Mouse (Mus musculus): ENCODE measurements around the gene Ren1.
A peak's percentile ranks its signal among the peaks of the same experiment; 100 is the strongest.

The Ren1 gene

DNA sequence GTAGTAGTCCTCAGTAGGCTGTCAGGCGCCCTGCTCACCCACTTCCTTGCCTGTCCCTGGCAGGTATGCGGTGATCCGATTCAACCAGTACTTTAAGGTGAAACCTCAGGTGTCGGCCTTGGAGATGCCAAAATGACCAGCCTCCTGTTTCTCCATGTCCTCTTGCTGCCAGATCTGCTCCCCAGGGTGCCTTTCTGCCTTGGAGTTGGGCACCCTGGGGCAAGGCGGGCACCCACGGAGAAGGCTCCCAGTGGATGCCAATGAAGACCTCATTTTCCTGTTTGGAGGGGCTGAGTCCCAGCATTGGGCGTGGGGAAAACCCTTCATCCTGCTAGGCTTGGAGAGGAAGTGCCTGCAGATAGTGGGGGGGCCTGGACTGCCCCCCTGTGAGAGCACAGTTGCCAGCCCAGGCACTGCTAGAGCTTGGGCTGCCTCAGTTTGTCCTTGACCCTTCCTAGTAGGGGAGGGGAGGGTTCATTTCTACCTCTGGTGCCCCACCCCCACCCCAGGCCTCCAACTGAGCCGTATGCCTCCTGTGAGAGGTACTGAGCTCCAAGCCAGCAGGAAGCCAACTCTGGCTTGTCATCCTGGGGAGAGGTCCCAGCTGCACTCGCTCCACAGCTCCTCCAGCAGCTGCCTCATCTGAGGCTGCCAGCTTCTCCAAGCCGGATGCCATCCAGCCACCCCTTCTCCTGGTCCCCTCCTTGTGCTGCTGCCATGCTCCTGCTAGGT lies 29.1 kb downstream of the Ren1 start:
- DNase-seq, result no peak

DNA sequence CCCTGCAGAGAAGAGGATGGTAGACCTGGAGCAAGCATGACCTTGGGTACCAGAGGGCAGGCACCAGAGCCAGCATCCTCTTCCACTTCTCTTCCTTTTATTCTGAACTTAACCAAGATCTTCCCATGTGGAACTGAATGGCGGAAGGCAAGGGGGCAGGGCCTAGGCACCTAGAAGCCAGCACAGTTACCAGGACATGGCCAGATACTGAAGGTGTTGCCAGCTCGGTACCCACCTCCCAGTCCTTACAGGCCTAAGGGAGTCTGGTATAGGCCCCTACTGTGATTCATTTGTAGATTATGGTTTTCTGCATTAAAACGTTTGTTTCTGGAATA lies 29.6 kb downstream of the Ren1 start:
- DNase-seq, result no peak

DNA sequence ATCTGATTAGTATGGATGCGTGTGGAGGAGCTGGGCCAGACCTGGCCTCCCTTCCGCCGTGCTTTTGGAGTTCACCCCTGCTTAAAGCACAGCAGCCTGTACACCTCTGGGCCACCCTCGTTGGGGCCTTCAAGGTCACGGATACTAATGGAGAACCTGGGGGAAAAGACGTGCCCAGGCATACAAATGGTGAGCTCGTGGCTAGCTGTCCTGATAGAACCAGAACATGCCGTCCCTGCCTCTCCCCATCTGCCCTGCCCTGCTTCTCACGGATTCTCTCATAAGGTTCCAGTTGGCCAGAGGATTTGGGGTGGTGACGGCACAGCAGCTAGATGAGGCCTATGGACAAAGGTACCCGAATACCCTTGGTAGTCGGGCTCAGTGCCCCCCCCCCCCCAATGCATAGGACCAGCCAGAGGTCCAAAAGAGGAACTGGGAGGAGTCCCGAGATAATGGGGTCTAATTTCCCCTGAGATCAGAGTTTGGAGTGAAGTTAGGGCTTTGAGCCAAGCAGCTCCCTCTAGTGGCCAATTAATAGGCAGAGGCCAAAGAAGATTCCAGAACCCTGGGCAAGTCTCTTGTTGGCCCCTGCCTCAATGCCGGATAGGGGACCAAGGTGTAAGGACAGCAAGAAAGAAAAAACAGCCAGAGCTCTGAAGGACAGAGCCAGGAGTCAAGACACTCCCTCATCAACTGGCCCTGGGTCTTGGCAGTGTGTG lies 30.2 kb downstream of the Ren1 start:
- DNase-seq, result peak in 1 of 2 experiments; percentile 34

DNA sequence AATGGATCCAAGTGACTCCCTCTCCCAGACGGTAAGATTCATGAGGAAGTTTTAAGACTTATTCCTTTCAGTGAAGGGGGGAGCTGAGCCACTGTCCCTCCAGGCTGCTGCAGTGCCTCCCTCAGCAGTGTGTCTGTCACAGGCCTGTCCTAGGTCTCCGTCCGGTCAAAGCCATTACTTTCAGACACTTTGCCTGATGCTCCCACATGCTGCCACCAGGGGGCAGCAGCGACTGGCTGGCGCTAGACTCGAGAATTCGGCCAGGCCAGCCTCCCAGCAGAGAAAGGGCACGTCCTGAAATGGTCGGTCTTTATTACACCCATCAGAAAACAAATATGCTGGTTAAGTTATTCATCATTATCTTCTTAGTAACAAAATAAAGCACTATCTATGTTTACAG lies 31.7 kb downstream of the Ren1 start:
- peak in 1 of 2 experiments; percentile 33 for DNase-seq

DNA sequence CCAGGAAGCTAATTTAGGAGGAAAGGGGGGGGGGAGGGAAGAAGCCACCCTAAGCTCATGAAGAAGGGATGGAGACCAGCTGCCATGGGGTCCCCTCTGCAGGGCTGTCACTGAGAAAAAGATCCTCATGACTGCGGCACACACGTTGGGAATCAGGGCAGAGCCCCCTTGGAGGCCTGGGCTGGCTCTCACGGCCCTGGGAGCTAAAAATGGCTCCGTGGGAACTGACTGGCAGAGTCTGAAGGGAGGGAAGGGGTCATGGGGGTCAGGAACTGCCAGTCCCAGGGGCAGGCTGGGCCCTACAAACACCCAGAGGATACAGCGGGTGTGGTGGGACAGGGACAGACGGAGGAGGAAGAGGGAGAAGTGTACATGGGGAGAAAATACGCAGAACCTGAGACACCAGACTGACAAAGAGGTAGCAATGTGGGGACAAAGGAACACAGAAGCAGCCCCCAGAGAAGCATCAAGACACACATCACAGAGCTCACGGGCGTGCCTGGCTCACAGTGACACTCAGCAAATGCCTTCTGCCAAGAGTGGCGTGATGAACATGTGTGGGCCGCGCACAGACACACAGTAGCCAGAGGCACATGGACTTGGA lies 32.3 kb downstream of the Ren1 start:
- DNase-seq, result no peak

DNA sequence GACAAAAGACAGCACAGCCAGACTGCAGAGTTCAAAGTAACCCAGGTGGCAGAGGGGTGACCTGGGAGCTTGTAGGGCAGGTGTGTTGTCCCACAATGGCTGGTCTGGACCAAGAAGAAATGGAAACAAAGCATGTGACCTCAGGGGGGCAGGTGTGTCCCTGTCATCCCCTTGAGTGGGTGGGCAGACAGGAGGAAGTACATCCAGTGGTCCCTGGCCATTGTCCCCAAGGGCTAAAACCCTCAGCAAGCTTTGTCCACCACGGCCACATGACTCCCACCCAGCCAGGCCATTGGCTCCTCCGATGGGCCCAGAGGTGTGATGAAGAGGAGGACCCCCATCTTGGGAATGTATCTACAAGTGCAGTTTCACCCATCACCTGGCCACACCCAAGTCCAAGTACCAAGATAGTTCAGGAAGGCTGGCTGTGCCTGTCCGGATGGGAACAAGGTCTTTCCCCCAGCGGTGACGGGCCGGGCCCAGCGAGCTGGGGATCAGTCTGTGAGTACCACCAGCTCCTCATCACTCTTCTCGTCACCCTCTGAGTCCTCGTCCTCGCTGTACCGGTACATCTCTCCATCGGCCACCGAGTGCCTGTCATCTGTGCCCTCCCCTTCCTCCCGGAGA lies 33.0 kb downstream of the Ren1 start:
- no peak for DNase-seq

DNA sequence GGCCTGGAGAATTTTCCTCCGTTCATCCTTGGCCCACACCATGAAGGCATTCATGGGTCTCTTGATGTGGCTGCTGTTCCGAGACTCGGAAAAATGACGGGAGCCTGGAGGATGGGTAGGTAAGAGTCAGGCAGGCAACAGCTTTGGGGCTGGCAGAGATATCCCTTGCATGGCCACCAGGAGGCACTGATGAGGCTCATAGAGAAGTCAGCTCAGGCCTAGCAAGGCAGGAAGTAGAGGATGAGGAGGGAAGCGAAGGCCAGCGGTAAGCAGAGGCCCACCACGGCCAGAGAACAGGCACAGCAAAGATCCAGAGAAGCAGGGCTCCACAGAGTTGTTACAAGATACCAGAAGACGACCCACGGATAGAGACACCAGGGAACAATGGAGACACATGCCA lies 35.2 kb downstream of the Ren1 start:
- DNase-seq, result peak; percentile 73 to 80

DNA sequence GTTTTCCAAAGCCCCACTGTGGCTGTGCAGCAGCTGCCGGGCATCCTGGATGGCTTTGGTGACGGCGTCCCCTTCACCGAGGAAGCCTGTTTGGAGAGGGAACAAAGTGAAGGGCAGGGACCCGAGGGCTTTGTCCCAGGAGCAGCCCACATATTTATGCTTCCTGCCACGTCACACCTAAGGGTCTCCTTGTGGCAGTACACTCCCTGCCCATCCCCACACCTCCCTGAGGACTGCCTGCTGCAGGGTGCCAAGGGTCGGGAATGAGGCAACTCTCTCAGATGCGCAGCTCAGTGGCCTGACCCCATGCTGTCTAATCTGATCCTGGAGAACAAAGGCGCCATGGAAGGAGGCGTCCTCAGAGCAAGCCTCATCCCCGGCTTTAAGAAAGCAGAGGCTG lies 35.9 kb downstream of the Ren1 start:
- no peak for DNase-seq

DNA sequence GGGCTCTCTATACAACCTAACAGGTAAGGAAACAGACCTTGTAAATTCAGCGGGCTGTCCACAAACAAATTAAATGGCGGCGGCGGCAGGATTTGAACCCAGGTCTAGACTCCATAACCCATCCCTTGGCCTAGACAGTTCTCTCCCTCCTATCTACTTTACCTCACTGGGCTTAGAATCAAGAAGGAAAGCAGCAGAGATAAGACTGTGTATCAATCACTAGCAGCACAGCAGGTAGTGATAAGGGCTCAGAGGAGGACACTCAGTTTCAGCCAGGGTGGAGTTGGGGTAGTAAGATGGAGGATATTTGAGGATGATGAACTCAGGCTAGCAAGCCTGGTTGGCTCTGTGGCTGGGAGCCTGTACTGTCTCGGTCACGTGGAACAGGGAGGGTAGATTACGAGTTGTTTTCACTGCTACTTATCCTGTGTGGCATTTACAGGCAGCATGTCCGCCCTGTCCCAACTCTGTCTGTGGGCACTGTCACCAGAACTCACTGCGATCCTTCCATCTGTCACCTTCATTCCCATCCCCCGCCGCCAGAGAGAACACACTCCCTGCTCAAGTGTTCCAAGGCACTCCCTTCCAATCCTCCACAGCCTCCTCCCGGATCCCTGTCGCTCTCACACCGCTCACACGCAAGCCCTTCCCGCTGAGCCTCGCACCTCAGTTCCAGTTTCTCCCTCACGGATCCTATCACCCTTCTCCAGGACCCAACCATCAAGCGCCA lies 37.4 kb downstream of the Ren1 start:
- no peak for DNase-seq

DNA sequence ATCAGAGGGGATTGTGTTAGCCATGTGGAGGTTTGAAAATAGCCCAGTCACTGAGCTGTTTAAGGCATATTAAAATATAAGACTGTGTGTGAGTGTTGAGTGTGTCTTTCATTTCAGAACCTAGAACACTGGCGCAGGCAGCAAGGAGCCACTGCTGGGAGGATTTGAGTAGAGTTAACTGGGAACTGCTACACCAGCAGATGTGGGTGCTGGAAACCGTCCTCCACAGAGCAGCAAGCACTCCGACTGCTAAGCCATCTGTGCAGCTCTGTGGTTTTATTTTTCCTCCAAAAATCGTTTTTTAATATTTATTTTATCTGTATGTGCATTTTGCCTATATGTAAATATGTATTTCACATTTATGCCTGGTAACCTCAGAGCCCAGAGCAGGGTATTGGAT lies 44.4 kb downstream of the Ren1 start:
- DNase-seq, result no peak

DNA sequence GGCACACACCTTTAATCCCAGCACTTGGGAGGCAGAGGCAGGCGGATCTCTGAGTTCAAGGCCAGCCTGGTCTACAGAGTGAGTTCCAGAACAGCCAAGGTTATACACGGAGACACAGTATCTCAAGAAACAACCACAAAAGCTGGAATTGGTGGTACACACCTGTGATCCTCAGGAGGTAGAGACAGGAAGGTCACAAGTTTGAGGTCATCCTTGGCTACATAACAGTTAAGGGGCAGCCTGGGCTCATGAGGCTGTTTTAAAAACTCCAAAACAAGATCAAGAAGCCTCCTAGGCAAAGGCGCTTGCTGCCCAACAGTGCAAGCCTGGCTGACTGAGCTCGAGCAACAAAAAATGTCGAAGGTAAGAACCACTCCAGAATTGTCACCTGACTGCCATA lies 46.4 kb downstream of the Ren1 start:
- DNase-seq, result no peak

DNA sequence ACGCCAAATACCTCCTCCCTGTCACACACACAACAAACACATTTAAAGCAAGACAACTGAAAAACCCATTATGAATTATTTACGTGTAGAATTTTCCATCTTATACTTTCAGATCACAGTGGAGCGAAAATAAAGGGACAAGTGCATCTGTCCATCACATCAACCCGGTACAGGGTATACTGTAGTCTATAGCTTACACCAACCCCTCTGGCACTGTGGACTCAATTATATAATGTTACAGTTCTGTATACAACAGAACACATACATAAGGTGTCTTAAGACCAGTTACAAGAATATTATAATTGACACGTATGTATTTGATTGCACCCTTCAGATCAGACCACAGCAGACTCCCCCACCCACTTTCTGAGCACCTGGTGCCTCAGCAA lies 46.8 kb downstream of the Ren1 start:
- DNase-seq, result no peak

DNA sequence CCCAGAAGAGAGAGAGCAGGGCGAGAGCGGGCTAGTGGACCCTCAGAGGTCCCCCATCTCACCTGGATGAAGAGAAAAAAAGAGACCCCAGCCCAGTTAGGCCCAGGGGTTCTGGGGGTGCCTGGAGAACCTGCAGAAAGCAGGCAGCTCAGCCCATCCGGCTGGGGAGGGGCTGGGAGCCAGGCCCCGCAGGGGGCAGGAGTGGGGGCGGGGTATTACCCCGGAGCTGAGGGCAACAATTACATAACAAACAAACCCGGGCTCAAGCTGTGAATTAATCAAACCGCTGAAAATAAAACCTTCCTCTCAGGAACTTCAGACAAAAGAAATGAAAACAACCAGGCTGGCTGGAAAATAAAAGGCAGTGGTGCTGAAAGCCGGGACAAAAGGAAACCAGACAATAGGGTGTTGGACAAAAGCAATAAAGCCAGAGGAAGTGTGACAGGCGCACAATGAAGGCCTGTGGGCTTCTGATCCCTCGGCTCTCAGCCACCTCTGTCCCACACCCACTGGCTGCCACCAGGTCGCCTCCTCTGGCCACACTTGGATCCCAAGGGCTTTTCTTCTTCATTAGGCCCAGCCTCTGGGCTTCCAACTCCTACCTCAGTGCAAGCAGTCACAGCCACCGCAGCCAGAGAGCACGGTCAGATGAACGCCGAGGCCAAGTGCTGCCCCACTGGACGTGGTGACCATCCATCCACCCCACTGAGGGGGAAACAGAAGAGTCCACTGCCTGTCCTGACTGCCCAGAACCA lies 47.4 kb downstream of the Ren1 start:
- peak in 1 of 2 experiments; percentile 51 for DNase-seq

DNA sequence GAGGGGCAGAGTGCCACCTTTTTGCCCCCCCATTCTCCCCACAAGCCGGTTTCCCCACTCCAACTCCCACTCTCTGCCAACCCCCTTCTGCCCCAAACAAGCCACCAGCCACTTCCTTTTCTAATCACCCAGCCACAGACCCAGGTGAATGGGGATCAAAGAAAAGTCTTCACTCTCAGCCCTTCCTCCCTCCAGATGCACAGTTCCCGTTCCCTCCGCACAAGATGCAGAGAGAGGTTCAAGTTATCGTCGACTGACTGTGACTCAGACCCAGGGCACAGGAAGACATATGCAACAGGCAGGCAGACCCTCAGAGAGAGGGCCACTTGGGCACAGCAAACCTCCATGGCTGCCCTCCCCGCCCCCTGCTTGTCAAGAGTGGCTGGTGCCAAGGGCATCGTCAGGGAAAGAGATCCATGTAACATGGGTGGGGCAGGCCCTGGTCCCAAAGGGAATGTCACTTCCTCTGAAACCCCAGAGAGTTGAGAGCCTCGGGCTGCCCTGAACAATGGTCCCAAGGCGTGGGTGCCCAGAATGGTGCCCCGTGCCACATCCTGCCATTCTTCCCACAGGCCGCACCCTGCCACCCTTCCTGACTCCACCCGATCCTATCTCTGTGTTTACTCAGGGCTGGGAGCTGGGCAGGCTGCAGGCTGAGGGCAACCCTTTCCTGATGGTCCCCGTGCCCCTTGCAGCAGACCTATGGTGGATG lies 49.9 kb downstream of the Ren1 start:
- DNase-seq, result peak; percentile 84 to 89

DNA sequence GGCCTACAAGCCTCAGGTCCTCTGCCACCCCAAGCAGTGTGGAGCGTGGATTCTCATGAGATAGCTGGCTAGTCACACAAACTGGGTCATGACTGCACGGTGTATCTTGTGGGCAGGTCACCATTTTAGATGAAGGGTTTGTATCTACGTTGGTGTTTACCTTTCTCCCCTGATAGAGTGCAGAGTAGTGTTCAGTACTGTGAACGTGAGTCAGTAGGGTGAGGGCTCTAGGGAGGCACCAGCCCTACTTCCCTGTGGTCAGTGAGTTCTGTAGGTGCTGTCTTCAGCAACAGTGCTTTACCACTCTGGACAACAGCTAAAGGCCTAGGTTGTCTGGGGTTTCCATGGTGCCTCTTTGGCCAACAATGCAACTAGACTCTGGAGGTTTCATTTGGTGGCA lies 53.7 kb downstream of the Ren1 start:
- DNase-seq, result no peak

DNA sequence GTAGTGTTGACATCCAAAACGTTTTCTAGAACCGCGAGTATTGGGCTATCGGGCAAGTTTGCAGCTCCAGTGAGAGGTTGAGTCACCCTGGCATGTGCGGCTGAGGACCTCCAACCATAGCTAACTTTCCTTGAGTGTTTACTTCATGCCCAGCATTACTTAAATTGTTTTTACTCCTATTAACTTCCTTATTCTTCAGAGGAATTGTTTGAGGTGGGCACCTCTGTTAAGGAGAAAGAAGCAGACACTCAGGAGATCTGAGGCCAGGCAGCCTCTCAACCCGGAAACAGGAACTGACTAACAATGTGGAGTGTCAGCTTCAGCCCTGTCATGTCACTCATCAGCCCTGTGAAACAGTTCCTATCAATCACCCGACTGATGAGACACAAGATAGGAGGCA lies 56.3 kb downstream of the Ren1 start:
- no peak for DNase-seq

DNA sequence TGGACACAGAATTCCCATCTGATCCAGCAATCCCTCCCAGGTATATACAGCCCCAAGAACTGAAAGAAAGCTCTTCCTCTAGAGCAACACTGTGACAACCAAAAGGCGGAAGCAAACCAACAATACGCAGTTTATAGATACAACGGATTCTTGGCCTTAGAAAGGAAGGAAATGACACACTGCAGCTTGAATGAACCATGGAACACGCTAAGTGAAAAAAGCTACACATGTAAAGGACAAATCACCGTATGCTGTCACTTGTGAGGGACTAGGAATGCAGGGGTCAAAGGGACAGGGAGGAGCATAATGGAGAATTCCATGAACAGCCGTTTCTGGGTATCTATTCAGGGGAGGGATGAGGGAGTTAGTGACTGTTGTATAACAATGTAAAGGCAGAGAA lies 57.1 kb downstream of the Ren1 start:
- no peak for DNase-seq

DNA sequence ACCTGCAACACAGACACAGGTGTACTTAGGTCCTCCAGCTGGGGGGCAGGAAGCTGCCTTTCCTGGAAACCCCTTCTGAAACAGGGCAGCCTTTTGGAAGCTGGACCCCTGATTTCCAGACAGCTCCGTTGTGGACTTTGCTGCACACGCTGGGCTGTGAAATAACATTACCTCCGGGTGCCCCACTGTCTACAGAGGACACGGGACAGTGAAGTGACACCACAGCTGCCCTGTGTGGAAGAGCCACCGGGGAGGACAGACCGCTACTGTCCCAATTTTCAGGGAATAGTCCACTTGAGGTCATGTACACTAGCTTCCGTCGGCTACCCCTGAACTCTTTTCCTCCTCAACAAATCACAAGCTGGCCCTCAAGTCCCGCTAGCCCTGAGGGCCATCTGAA lies 58.0 kb downstream of the Ren1 start:
- DNase-seq, result no peak

DNA sequence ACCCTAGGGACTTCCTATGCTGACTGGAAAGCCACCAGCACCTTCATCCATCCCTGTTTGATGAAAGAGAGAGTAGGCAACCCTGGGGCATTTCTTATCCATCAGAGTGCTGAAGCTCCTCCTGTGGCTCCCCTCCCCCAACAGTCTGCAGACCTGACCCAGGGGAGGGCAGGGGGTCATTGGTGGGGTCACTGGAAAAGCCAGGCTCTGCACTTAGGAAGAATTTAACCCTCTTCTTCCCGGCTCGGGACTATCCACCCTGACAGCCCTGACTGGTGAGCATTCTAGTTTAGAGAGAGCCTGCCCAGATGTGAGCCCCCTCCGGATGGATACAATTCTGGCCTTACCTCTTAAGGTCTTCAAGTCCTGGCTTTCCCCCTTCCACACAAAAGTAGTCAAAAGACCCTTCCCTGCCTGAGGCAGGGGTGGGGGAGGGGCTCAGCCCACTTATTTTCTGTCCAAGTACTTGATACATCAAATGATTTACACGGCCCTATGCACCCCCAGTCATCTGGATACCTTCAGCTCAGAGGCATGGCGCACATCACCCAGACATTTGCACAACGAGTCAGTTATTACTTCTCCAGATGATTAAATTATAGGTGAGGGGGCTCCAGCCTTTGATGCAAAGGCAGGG lies 58.7 kb downstream of the Ren1 start:
- peak in 1 of 2 experiments; percentile 3 for DNase-seq

DNA sequence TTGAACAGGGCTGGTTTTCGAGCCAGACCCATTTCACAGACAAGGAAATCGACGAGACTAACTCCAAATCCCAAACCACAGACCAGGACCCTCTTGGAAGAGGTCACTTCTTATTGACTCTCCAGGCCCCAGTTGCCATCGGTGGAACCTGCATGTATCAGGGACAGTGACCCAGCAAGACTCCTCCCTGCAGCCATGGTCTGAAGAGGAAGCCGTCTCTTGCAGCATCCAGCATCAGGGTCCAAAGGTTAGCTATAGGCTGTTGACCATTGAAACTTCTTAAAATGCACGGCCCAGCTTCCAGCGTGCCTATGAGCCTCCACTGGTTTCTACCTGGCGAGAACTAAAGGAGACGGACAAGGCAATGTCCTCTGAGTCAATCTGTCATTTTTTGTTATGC lies 59.5 kb downstream of the Ren1 start:
- peak in 1 of 2 experiments; percentile 2 for DNase-seq

Measured in lung, adult 18-20 months (tissue).